Mouse (Mus musculus) MEL (cell line): ENCODE data around the gene Pop5. TPM values are rescaled to one million over a fixed set of nuclear protein-coding genes. Genes with fewer than 3 reads are reported as not detected.

Source experiments
- DNase-seq: peaks from one replicate; pipeline ENCODE4 v3.0.0; 2011; ENCODE audit warnings: low read depth, low spot score
- H3K27ac ChIP-seq: 2 replicates; pipeline ENCODE4 v1.5.1; 2012; ENCODE audit warnings: low read depth, mild to moderate bottlenecking, control low read depth, low read length, moderate library complexity; ENCODE audit not compliant: control insufficient read depth
- H3K27me3 ChIP-seq, 2 experiments: fragments of 150-350 bp in 1 of 2; sonication (generic) in 1 of 2; 2 replicates each; pipeline ENCODE4 v1.6.1; 2012; ENCODE audit warnings: low read length in 2 of 2, mild to moderate bottlenecking in 2 of 2, improper control_type of control experiment in 1 of 2, moderate library complexity in 1 of 2; ENCODE audit not compliant: insufficient read depth in 2 of 2, control insufficient read depth in 1 of 2
- H3K36me3 ChIP-seq, 2 experiments: 2 replicates each; pipeline ENCODE4 v1.6.1; 2012 to 2014; ENCODE audit warnings: low read length in 2 of 2, improper control_type of control experiment in 1 of 2, inconsistent platforms in 1 of 2, mild to moderate bottlenecking in 1 of 2; ENCODE audit not compliant: insufficient read depth in 2 of 2, control insufficient read depth in 1 of 2
- H3K4me1 ChIP-seq, 2 experiments: fragments of 150-350 bp in 1 of 2; sonication (generic) in 1 of 2; 2 replicates each; pipeline ENCODE4 v1.6.1; 2012; ENCODE audit warnings: low read length in 2 of 2, improper control_type of control experiment in 1 of 2, mild to moderate bottlenecking in 1 of 2; ENCODE audit not compliant: insufficient read depth in 2 of 2, control insufficient read depth in 1 of 2
- H3K4me3 ChIP-seq, 2 experiments: fragments of 150-350 bp in 1 of 2; sonication (generic) in 1 of 2; 2 replicates each; pipeline ENCODE4 v1.5.1; 2012; ENCODE audit warnings: low read depth in 2 of 2, low read length in 2 of 2, mild to moderate bottlenecking in 2 of 2, moderate library complexity in 2 of 2, control low read depth in 1 of 2, improper control_type of control experiment in 1 of 2; ENCODE audit not compliant: control insufficient read depth in 1 of 2, insufficient read depth in 1 of 2
- H3K79me2 ChIP-seq: 2 replicates; pipeline ENCODE4 v1.6.1; 2012; ENCODE audit warnings: mild to moderate bottlenecking, low read length, moderate library complexity; ENCODE audit not compliant: control insufficient read depth, poor library complexity, insufficient read depth
- H3K9ac ChIP-seq: 2 replicates; pipeline ENCODE4 v1.6.1; 2012; ENCODE audit warnings: low read depth, mild to moderate bottlenecking, control low read depth, low read length, moderate library complexity; ENCODE audit not compliant: control insufficient read depth, poor library complexity, severe bottlenecking
- H3K9me3 ChIP-seq: fragments of 150-350 bp; sonication (generic); replicated peaks from 2 replicates; pipeline ENCODE4 v1.6.1; 2012; ENCODE audit warnings: mild to moderate bottlenecking, low read length, improper control_type of control experiment, moderate library complexity; ENCODE audit not compliant: insufficient read depth
- BHLHE40 ChIP-seq: IDR thresholded peaks from 2 replicates; pipeline ENCODE4 v1.6.1; 2012; ENCODE audit warnings: low read depth, mild to moderate bottlenecking, inconsistent platforms, low read length, improper control_type of control experiment, borderline replicate concordance
- CHD1 ChIP-seq: IDR thresholded peaks from 2 replicates; pipeline ENCODE4 v1.6.1; 2012; ENCODE audit warnings: low read depth, mild to moderate bottlenecking, inconsistent platforms, low read length, improper control_type of control experiment
- CHD2 ChIP-seq: IDR thresholded peaks from 2 replicates; pipeline ENCODE4 v1.6.1; 2011; ENCODE audit warnings: low read length, improper control_type of control experiment
- CTCF ChIP-seq, 3 experiments: IDR thresholded peaks in 2 of 3; conservative IDR thresholded peaks in 1 of 3; 2 replicates each; pipeline ENCODE4 v1.5.1; 2011 to 2012; ENCODE audit warnings: low read length in 3 of 3, low read depth in 2 of 3, mild to moderate bottlenecking in 2 of 3, improper control_type of control experiment in 1 of 3, inconsistent platforms in 1 of 3, mixed read lengths in 1 of 3, moderate library complexity in 1 of 3; ENCODE audit not compliant: control insufficient read depth in 1 of 3, insufficient read depth in 1 of 3, poor library complexity in 1 of 3, severe bottlenecking in 1 of 3
- E2F4 ChIP-seq: IDR thresholded peaks from 2 replicates; pipeline ENCODE4 v1.6.1; 2011; ENCODE audit warnings: low read depth, low read length, improper control_type of control experiment, borderline replicate concordance
- ELF1 ChIP-seq: IDR thresholded peaks from 2 replicates; pipeline ENCODE4 v1.6.1; 2014; ENCODE audit warnings: low read depth, mild to moderate bottlenecking, inconsistent platforms, low read length, improper control_type of control experiment, moderate library complexity
- HCFC1 ChIP-seq: IDR thresholded peaks from 2 replicates; pipeline ENCODE4 v1.6.1; 2012; ENCODE audit warnings: low read depth, mild to moderate bottlenecking, inconsistent platforms, low read length, improper control_type of control experiment, moderate library complexity
- JUND ChIP-seq: IDR thresholded peaks from 2 replicates; pipeline ENCODE4 v1.6.1; 2011; ENCODE audit warnings: low read depth, mild to moderate bottlenecking, improper control_type of control experiment, low read length
- MAFK ChIP-seq: IDR thresholded peaks from 2 replicates; pipeline ENCODE4 v1.6.1; 2011; ENCODE audit warnings: low read depth, mild to moderate bottlenecking, low read length, improper control_type of control experiment, borderline replicate concordance
- MAX ChIP-seq: IDR thresholded peaks from 2 replicates; pipeline ENCODE4 v1.6.1; 2011; ENCODE audit warnings: low read length, improper control_type of control experiment
- MAZ ChIP-seq: IDR thresholded peaks from 2 replicates; pipeline ENCODE4 v1.6.1; 2012; ENCODE audit warnings: low read depth, mild to moderate bottlenecking, inconsistent platforms, low read length, improper control_type of control experiment
- MXI1 ChIP-seq: IDR thresholded peaks from 2 replicates; pipeline ENCODE4 v1.6.1; 2011; ENCODE audit warnings: mild to moderate bottlenecking, low read depth, low read length, improper control_type of control experiment
- MYC ChIP-seq: IDR thresholded peaks from 2 replicates; pipeline ENCODE4 v1.6.1; 2011; ENCODE audit warnings: low read depth, mild to moderate bottlenecking, low read length, improper control_type of control experiment, moderate library complexity
- NRF1 ChIP-seq: IDR thresholded peaks from 2 replicates; pipeline ENCODE4 v1.6.1; 2014; ENCODE audit warnings: low read depth, mild to moderate bottlenecking, inconsistent platforms, low read length, improper control_type of control experiment, moderate library complexity; ENCODE audit not compliant: poor library complexity, insufficient read depth, severe bottlenecking
- POLR2A ChIP-seq, 2 experiments: IDR thresholded peaks; 2 replicates each; pipeline ENCODE4 v1.6.1; 2011 to 2012; ENCODE audit warnings: low read length in 2 of 2, mild to moderate bottlenecking in 2 of 2, control low read depth in 1 of 2, improper control_type of control experiment in 1 of 2, low read depth in 1 of 2, moderate library complexity in 1 of 2; ENCODE audit not compliant: control insufficient read depth in 1 of 2, insufficient read depth in 1 of 2, poor library complexity in 1 of 2
- SIN3A ChIP-seq: IDR thresholded peaks from 2 replicates; pipeline ENCODE4 v1.6.1; 2012; ENCODE audit warnings: low read length, improper control_type of control experiment, inconsistent platforms
- TBP ChIP-seq: IDR thresholded peaks from 2 replicates; pipeline ENCODE4 v1.8.0; 2011; ENCODE audit warnings: low read depth, low read length, improper control_type of control experiment
- TCF12 ChIP-seq: IDR thresholded peaks from 2 replicates; pipeline ENCODE4 v1.6.1; 2014; ENCODE audit warnings: low read depth, mild to moderate bottlenecking, inconsistent platforms, low read length, improper control_type of control experiment, moderate library complexity
- UBTF ChIP-seq: IDR thresholded peaks from 2 replicates; pipeline ENCODE4 v1.6.1; 2012; ENCODE audit warnings: low read depth, mild to moderate bottlenecking, inconsistent platforms, low read length, improper control_type of control experiment, moderate library complexity, borderline replicate concordance; ENCODE audit not compliant: insufficient read depth
- USF1 ChIP-seq: IDR thresholded peaks from 2 replicates; pipeline ENCODE4 v1.6.1; 2014; ENCODE audit warnings: low read depth, mild to moderate bottlenecking, inconsistent platforms, low read length, improper control_type of control experiment, moderate library complexity
- USF2 ChIP-seq, 2 experiments: IDR thresholded peaks; 2 replicates each; pipeline ENCODE4 v1.6.1; 2011 to 2012; ENCODE audit warnings: improper control_type of control experiment in 2 of 2, low read length in 2 of 2, borderline replicate concordance in 1 of 2, inconsistent platforms in 1 of 2, low read depth in 1 of 2, mild to moderate bottlenecking in 1 of 2; ENCODE audit not compliant: insufficient read depth in 1 of 2
- ZC3H11A ChIP-seq: IDR thresholded peaks from 2 replicates; pipeline ENCODE4 v1.6.1; 2012; ENCODE audit warnings: low read depth, mild to moderate bottlenecking, inconsistent platforms, low read length, improper control_type of control experiment
- ZKSCAN1 ChIP-seq: IDR thresholded peaks from 2 replicates; pipeline ENCODE4 v1.6.1; 2012; ENCODE audit warnings: low read depth, mild to moderate bottlenecking, inconsistent platforms, low read length, improper control_type of control experiment, moderate library complexity
- ZMIZ1 ChIP-seq: IDR thresholded peaks from 2 replicates; pipeline ENCODE4 v1.6.1; 2012; ENCODE audit warnings: low read depth, mild to moderate bottlenecking, inconsistent platforms, low read length, improper control_type of control experiment, moderate library complexity
- ZNF384 ChIP-seq: IDR thresholded peaks from 2 replicates; pipeline ENCODE4 v1.6.1; 2012; ENCODE audit warnings: low read depth, mild to moderate bottlenecking, inconsistent platforms, low read length, improper control_type of control experiment
- polyA plus RNA-seq, 2 experiments: library from polyadenylated mRNA; stranded (reverse) in 1 of 2; unstranded in 1 of 2; fragments of >175 nt in 1 of 2; fragments of >200 nt in 1 of 2; gene quantifications; 2 replicates each; pipeline versions ENCODE4 v1.2.1 to v1.2.4; 2012; ENCODE audit warnings: low replicate concordance in 2 of 2, low read depth in 1 of 2; ENCODE audit not compliant: insufficient read length in 2 of 2, insufficient read depth in 1 of 2, missing spikeins in 1 of 2
- total RNA-seq: library from RNA; depleted of rRNA; stranded (reverse); fragments of 300-350 nt; gene quantifications from 2 replicates; pipeline ENCODE4 v1.2.3, GENCODE M21; 2012

The Pop5 gene
- total and polyA plus RNA-seq, 3 experiments, result 103 to 388 (median 208) TPM

- Histone ChIP-seq H3K27me3 (no peaks in the 10 kb centered on the region), H3K4me1 (peaks cover 0 to 29% of the 10 kb centered on the region in 2 experiments; a peak in 2 of 4 replicates)
- TF ChIP-seq CTCF (IDR thresholded peaks at IDR 0.05 in 2 of 3, conservative IDR thresholded peaks at IDR 0.05 in 1 of 3; ENCODE audit: control insufficient read depth in 1 of 3, insufficient read depth in 1 of 3, low read depth in 2 of 3, low read length in 3 of 3, poor library complexity in 1 of 3, severe bottlenecking in 1 of 3) (peak in 2 of 3 experiments; percentile 27 to 29; a peak in 3 of 6 replicates), UBTF (no peak)
Observed at GRCm38 (mm10) chr5:115207244-115207643, 28.4 kb upstream of the Pop5 start.

GRCm38 (mm10) chr5:115207892-115208291, 27.7 kb upstream of the Pop5 start:
- H3K4me1 ChIP-seq, result peaks cover 0 to 26% of the 10 kb centered on the region in 2 experiments; a peak in 2 of 4 replicates
- H3K27ac ChIP-seq, result no peak overlapping the region
- H3K9me3 ChIP-seq, result no peaks in the 10 kb centered on the region
- H3K9ac ChIP-seq, result no peak overlapping the region
- no peak overlapping the region for H3K4me3 ChIP-seq
- H3K79me2 ChIP-seq, result no peaks in the 10 kb centered on the region
- no peak for DNase-seq
- H3K36me3 ChIP-seq, result peaks cover 0 to 6% of the 10 kb centered on the region in 2 experiments; a peak in 2 of 4 replicates
- no peaks in the 10 kb centered on the region for H3K27me3 ChIP-seq
- TF ChIP-seq USF2 (IDR thresholded peaks at IDR 0.05; ENCODE audit: borderline replicate concordance in 1 of 2, insufficient read depth in 1 of 2, low read depth in 1 of 2, low read length in 2 of 2), result no peak
- no peak for TF ChIP-seq MYC
- TF ChIP-seq CHD2, result no peak
- TF ChIP-seq JUND, result no peak
- no peak for TF ChIP-seq BHLHE40
- no peak for TF ChIP-seq CHD1
- no peak for TF ChIP-seq SIN3A
- TF ChIP-seq MAFK, result no peak
- no peak for TF ChIP-seq MAZ
- TF ChIP-seq E2F4, result no peak
- no peak for TF ChIP-seq UBTF
- no peak for TF ChIP-seq ZMIZ1

More at GRCm38 (mm10) chr5:115207244-115207643, 28.4 kb upstream of the Pop5 start:
- DNase-seq, result no peak
- H3K36me3 ChIP-seq, result peaks cover 0 to 8% of the 10 kb centered on the region in 2 experiments; a peak in 2 of 4 replicates
- H3K4me3 ChIP-seq, result no peak overlapping the region
- no peak overlapping the region for H3K27ac ChIP-seq
- no peak overlapping the region for H3K9ac ChIP-seq
- H3K9me3 ChIP-seq, result no peaks in the 10 kb centered on the region
- H3K79me2 ChIP-seq, result no peaks in the 10 kb centered on the region

- Histone ChIP-seq H3K36me3 (peaks cover 0 to 4% of the 10 kb centered on the region in 2 experiments; a peak in 2 of 4 replicates), H3K9ac (no peak overlapping the region), H3K27me3 (no peaks in the 10 kb centered on the region), H3K4me1 (peaks cover 0 to 21% of the 10 kb centered on the region in 2 experiments; a peak in 2 of 4 replicates), H3K4me3 (no peak overlapping the region), H3K79me2 (no peaks in the 10 kb centered on the region), H3K27ac (no peak overlapping the region), H3K9me3 (no peaks in the 10 kb centered on the region)
- no peak for DNase-seq
- TF ChIP-seq ZNF384 (no peak), HCFC1 (no peak), MAX (no peak), TBP (no peak), POLR2A (IDR thresholded peaks at IDR 0.05; ENCODE audit: control insufficient read depth in 1 of 2, insufficient read depth in 1 of 2, low read depth in 1 of 2, low read length in 2 of 2, poor library complexity in 1 of 2) (no peak), USF1 (no peak), MYC (no peak), ELF1 (no peak), ZC3H11A (no peak), TCF12 (no peak), UBTF (no peak), ZKSCAN1 (no peak), MXI1 (no peak), JUND (no peak), NRF1 (no peak), CTCF (IDR thresholded peaks at IDR 0.05 in 2 of 3, conservative IDR thresholded peaks at IDR 0.05 in 1 of 3; ENCODE audit: control insufficient read depth in 1 of 3, insufficient read depth in 1 of 3, low read depth in 2 of 3, low read length in 3 of 3, poor library complexity in 1 of 3, severe bottlenecking in 1 of 3) (no peak), BHLHE40 (no peak)
Observed at GRCm38 (mm10) chr5:115208601-115209000, 27.0 kb upstream of the Pop5 start.
